Mouse (Mus musculus) kidney, postnatal 0 days (tissue): Measurements from ENCODE around the gene Nus1. TPM values are rescaled to one million over a fixed set of nuclear protein-coding genes. Genes with fewer than 3 reads are reported as not detected.

Experiments
- ATAC-seq: fragments of 200-750 bp; cut with Nextera tagmentation; replicated peaks from 2 replicates; pipeline ENCODE4 v1.8.0; 2017; ENCODE audit warnings: low read depth, moderate number of reproducible peaks, moderate TSS enrichment, moderate library complexity; ENCODE audit not compliant: low FRiP score
- DNase-seq: peaks from one replicate; pipeline ENCODE4 v3.0.0-alpha.2; 2016; ENCODE audit warnings: low spot score
- H3K27ac ChIP-seq: fragments of 300-500 bp; sonication (generic); 2 replicates; pipeline ENCODE4 v1.5.1; 2014; ENCODE audit warnings: mild to moderate bottlenecking
- H3K27me3 ChIP-seq: fragments of 300-500 bp; sonication (generic); 2 replicates; pipeline ENCODE4 v1.6.1; 2014; ENCODE audit warnings: low read length, mixed read lengths; ENCODE audit not compliant: insufficient read depth
- H3K36me3 ChIP-seq: fragments of 300-500 bp; sonication (generic); 2 replicates; pipeline ENCODE4 v1.6.1; 2014; ENCODE audit warnings: low read length, mixed read lengths; ENCODE audit not compliant: insufficient read depth
- H3K4me1 ChIP-seq: fragments of 300-500 bp; sonication (generic); replicated peaks from 2 replicates; pipeline ENCODE4 v1.6.1; 2014; ENCODE audit warnings: antibody characterized with exemption, low read length, mixed read lengths; ENCODE audit not compliant: insufficient read depth
- H3K4me2 ChIP-seq: fragments of 300-500 bp; sonication (generic); 2 replicates; pipeline ENCODE4 v1.6.1; 2014; ENCODE audit warnings: mild to moderate bottlenecking, low read length, moderate library complexity, mixed read lengths
- H3K4me3 ChIP-seq: fragments of 300-500 bp; sonication (generic); replicated peaks from 2 replicates; pipeline ENCODE4 v1.5.1; 2014; ENCODE audit warnings: low read depth, low read length
- H3K9ac ChIP-seq: fragments of 300-500 bp; sonication (generic); 2 replicates; pipeline ENCODE4 v1.6.1; 2014; ENCODE audit warnings: low read depth, low read length
- H3K9me3 ChIP-seq: fragments of 300-500 bp; sonication (generic); replicated peaks from 2 replicates; pipeline ENCODE4 v1.6.1; 2016; ENCODE audit warnings: low read length, inconsistent platforms, mixed read lengths
- CTCF ChIP-seq: IDR thresholded peaks from 2 replicates; pipeline ENCODE4 v1.5.1; 2016; ENCODE audit warnings: antibody characterized with exemption, low read depth, mild to moderate bottlenecking, moderate library complexity
- WGBS: fragments of 180-500 bp; shearing (Covaris S2); extraction: QIAGEN DNeasy Blood & Tissue Kit; methylation state at CpG from one replicate; pipeline ENCODE4 v1.1.7; 2014; 5-methylcytosine and 5-hydroxymethylcytosine counted together
- polyA plus RNA-seq: library from polyadenylated mRNA; unstranded; fragments of >200 nt; fragmentation: Nextera tagmentation; extraction: Ambion mirVana; gene quantifications from 2 replicates; pipeline ENCODE4 v1.2.1, GENCODE M21; 2015

Gene Nus1
- polyA plus RNA-seq, result 24.0 and 24.1 TPM in 2 replicates

DNA sequence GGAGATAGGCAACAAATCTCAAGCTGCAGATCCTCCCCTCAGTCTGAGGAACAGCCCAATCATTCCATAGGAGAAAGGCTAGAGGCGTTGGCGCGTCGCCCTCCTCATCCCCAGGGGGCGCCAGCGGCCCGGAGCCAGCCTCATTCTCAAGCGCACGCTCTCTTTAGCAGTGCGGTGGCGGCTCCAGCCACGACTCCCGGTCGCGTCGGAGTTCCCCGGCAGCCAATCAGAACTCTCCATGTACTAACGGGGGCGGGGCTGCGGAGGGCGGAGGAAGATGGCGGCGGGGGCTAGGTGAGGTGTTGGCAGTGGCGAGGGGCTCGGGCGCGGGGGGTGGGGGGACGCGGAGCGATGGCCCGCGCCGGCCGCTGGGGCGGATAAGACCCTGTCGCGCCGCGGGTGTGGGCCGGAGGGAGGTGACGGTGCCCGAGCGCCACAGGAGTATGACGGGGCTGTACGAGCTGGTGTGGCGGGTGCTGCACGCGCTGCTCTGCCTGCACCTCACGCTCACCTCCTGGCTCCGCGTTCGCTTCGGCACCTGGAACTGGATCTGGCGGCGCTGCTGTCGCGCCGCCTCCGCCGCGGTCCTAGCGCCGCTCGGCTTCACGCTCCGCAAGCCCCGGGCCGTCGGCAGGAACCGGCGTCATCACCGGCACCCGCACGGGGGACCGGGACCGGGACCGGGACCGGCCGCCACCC, at the start of gene Nus1:
Gene Nus1, plus strand, starts transcription at position 249 of the 699 bp plus-strand sequence.
- WGBS, result under 1% methylated on average over 67 of the region's 79 CpGs
- H3K27me3 ChIP-seq, result no peaks in the 10 kb centered on the region
- H3K4me3 ChIP-seq, result peak within 1 kb of the TSS; percentile 92
- peak within 1 kb of the TSS; percentile 92 for H3K9ac ChIP-seq
- no peaks in the 10 kb centered on the region for H3K36me3 ChIP-seq
- peak within 1 kb of the TSS; percentile 93 for H3K27ac ChIP-seq
- H3K4me1 ChIP-seq, result no peaks in the 10 kb centered on the region
- TF ChIP-seq CTCF, result peak; percentile 97
- H3K9me3 ChIP-seq, result no peaks in the 10 kb centered on the region
- H3K4me2 ChIP-seq, result peak within 1 kb of the TSS; percentile 72
- DNase-seq (peak; percentile 98), ATAC-seq (peak; percentile 99)

GRCm38 (mm10) chr10:52368376-52368775, 49.0 kb upstream of the Nus1 start:
- H3K27me3 ChIP-seq, result no peaks in the 10 kb centered on the region
- DNase-seq, result no peak
- no peak for ATAC-seq
- no peaks in the 10 kb centered on the region for H3K9me3 ChIP-seq
- no peaks in the 10 kb centered on the region for H3K36me3 ChIP-seq
- no peak overlapping the region for H3K27ac ChIP-seq
- no peak overlapping the region for H3K4me3 ChIP-seq
- TF ChIP-seq CTCF, result no peak
- H3K4me1 ChIP-seq, result no peaks in the 10 kb centered on the region
- WGBS, result 87% methylated on average over 4 of the region's 4 CpGs
- no peak overlapping the region for H3K9ac ChIP-seq
- no peak overlapping the region for H3K4me2 ChIP-seq

DNA sequence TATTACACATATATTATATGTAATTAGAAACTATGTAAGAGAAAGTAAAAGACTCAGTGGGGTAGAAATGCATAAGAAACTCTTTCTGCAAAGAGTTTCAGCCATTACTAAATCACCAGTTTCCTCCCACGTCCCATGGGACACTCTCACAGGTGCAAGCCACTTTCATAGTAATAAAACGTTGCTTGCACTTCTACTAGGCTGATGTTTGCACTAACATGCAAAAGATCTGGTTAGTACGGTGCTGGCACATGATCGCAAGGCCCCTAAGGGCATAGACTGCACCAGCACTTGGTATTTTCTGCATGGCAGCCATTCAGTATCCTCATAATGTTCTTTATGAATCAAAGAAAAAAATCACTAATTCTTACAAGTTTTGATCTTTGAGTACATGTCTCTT, 43.5 kb upstream of the Nus1 start:
- TF ChIP-seq CTCF, result no peak
- Histone ChIP-seq H3K36me3 (no peaks in the 10 kb centered on the region), H3K4me3 (no peak overlapping the region), H3K9ac (no peak overlapping the region), H3K27ac (no peak overlapping the region), H3K9me3 (no peaks in the 10 kb centered on the region), H3K4me2 (no peak overlapping the region), H3K4me1 (no peaks in the 10 kb centered on the region), H3K27me3 (no peaks in the 10 kb centered on the region)
- ATAC-seq, result no peak
- 52% methylated on average over 4 of the region's 4 CpGs for WGBS
- DNase-seq, result no peak

GRCm38 (mm10) chr10:52374651-52375050, 42.7 kb upstream of the Nus1 start:
- no peaks in the 10 kb centered on the region for H3K27me3 ChIP-seq
- no peaks in the 10 kb centered on the region for H3K36me3 ChIP-seq
- no peak overlapping the region for H3K4me2 ChIP-seq
- H3K27ac ChIP-seq, result no peak overlapping the region
- TF ChIP-seq CTCF, result no peak
- DNase-seq (no peak), ATAC-seq (no peak)
- no peaks in the 10 kb centered on the region for H3K9me3 ChIP-seq
- no peaks in the 10 kb centered on the region for H3K4me1 ChIP-seq
- H3K9ac ChIP-seq, result no peak overlapping the region
- H3K4me3 ChIP-seq, result no peak overlapping the region

GRCm38 (mm10) chr10:52376422-52376821, 40.9 kb upstream of the Nus1 start:
- H3K4me1 ChIP-seq, result no peaks in the 10 kb centered on the region
- WGBS, result 90% methylated on average over 2 of the region's 2 CpGs
- no peaks in the 10 kb centered on the region for H3K27me3 ChIP-seq
- no peak overlapping the region for H3K9ac ChIP-seq
- H3K4me3 ChIP-seq, result no peak overlapping the region
- no peak overlapping the region for H3K27ac ChIP-seq
- H3K9me3 ChIP-seq, result no peaks in the 10 kb centered on the region
- DNase-seq (no peak), ATAC-seq (no peak)
- no peak for TF ChIP-seq CTCF
- no peaks in the 10 kb centered on the region for H3K36me3 ChIP-seq
- H3K4me2 ChIP-seq, result no peak overlapping the region

DNA sequence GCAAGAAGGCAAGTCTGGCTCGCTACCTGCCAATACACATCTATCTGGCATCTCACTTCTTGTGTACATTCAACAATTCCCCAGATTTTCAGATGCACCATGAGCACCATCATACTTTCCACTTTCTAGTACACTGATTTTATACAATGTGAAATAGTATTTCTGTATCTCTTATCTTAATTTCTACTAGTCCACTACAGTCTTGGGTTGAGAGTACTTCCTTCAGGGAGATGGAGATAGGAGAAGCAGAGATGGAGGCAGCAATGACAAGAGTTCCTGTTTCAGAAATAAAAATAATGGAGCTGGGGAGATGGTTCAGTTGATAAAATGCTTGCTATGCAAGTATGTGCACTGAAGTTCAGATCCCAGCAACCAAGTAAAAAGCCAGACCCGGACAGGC, 39.5 kb upstream of the Nus1 start:
- Histone ChIP-seq H3K4me2 (no peak overlapping the region), H3K4me1 (0 out of 2 replicates have a peak, but pooled peaks cover 1% of the 10 kb centered on the region), H3K27me3 (no peaks in the 10 kb centered on the region), H3K9ac (no peak overlapping the region), H3K27ac (no peak overlapping the region), H3K9me3 (no peaks in the 10 kb centered on the region), H3K4me3 (no peak overlapping the region), H3K36me3 (no peaks in the 10 kb centered on the region)
- no peak for DNase-seq
- no peak for ATAC-seq
- WGBS, result 86% methylated on average over 2 of the region's 2 CpGs
- no peak for TF ChIP-seq CTCF
